Mouse (Mus musculus): Measurements from ENCODE around the gene Nr4a3. TPM values are rescaled to one million over a fixed set of nuclear protein-coding genes. Genes with fewer than 3 reads are reported as not detected.

Nr4a3 gene
- polyA plus RNA-seq, 1 experiment from 2014 or later = 0.26 TPM

- no peak overlapping the region for H3K4me3 ChIP-seq
Measured at GRCm38 (mm10) chr4:48064311-48064710, 19.4 kb downstream of the Nr4a3 start.

DNA sequence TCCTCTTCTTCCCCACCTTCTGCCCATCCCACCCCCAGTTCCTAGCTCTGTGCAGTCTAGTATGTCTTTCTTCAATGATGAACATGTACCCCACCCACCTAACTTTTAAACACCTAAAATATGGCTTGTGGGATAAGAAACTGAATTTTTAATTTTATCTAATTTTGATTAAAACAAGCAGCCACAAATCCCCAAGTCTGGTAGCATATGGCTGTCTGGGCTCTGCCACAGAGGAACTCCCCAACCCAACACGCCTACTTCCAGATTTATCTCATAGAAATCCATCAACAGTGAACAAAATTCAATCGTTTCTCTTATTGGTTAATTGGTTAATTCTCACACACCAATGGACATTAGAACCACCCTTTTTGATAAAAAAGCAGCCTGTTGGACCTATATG is 21.7 kb downstream of the Nr4a3 start:
- no peak for DNase-seq (ENCODE audit: extremely low spot score, low spot score)
- no peaks in the 10 kb centered on the region; the same call in 1 of the 2 replicates for H3K36me3 ChIP-seq (replicated peaks)
- 90% methylated on average over 2 of the region's 2 CpGs for WGBS
- H3K4me3 ChIP-seq = no peak overlapping the region
- no peak overlapping the region for H3K27ac ChIP-seq
- no peaks in the 10 kb centered on the region for H3K27me3 ChIP-seq (ENCODE audit: poor library complexity, severe bottlenecking)
- H3K9me3 ChIP-seq = no peaks in the 10 kb centered on the region
- H3K4me1 ChIP-seq = peaks cover 5% of the 10 kb centered on the region; the same call in 1 of the 2 replicates

More at GRCm38 (mm10) chr4:48064311-48064710, 19.4 kb downstream of the Nr4a3 start:
- H3K4me1 ChIP-seq = peaks cover 5% of the 10 kb centered on the region; the same call in 1 of the 2 replicates
- no peak for DNase-seq (ENCODE audit: extremely low spot score, low spot score)
- 74% methylated on average over 4 of the region's 4 CpGs for WGBS
- no peaks in the 10 kb centered on the region; the same call in 1 of the 2 replicates for H3K36me3 ChIP-seq (replicated peaks)
- no peaks in the 10 kb centered on the region for H3K27me3 ChIP-seq (ENCODE audit: poor library complexity, severe bottlenecking)
- no peaks in the 10 kb centered on the region for H3K9me3 ChIP-seq
- H3K27ac ChIP-seq = no peak overlapping the region

- DNase-seq (ENCODE audit: extremely low spot score, low spot score) = no peak
- peaks cover 5% of the 10 kb centered on the region; the same call in 1 of the 2 replicates for H3K4me1 ChIP-seq
- H3K36me3 ChIP-seq (replicated peaks) = no peaks in the 10 kb centered on the region; the same call in 1 of the 2 replicates
- no peak overlapping the region for H3K27ac ChIP-seq
- H3K9me3 ChIP-seq = no peaks in the 10 kb centered on the region
- H3K27me3 ChIP-seq (ENCODE audit: poor library complexity, severe bottlenecking) = no peaks in the 10 kb centered on the region
- whole genome bisulfite sequencing = 85% methylated on average over 7 of the region's 7 CpGs
- no peak overlapping the region for H3K4me3 ChIP-seq
Measured at GRCm38 (mm10) chr4:48069111-48069510, 24.2 kb downstream of the Nr4a3 start.

DNA sequence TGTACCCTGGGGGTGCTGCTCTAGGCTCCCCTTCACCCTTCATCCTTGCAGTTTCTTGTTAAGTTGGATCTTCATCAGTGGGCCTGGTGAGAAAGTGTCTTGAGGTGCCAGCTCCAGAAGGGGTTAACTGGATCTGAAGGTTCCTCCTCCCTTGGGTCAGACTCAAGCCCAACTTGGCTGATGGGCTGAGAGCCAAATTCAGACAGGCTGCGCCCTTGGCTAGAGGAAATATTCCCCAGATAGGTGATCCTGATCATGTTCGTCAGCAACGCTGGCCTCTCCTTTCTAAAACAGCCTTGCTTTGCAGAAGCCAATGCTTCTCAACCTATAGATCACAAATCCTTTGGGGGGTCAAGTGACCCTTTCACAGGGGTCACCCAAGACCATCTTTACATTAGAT is 27.1 kb downstream of the Nr4a3 start:
- 93% methylated on average over 3 of the region's 3 CpGs for WGBS

DNA sequence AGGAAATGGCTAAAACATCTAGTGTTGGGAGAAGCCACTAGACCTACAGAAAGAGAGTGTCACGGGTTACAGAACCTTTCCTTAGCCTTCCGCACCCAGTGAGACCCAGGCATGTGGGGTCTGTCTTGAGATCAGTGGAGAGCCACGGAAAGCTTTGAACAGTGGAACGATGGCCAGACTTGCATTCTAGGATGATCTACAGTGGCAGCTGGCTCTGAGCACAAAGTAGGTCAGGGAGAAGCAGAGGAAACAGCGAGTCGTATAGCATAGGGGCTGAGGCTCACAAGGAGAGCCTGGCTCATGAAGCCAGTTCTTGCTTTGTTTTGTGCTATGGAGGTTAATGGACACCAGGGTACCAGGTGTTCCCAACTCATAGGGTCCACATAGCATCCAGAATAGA is 28.4 kb downstream of the Nr4a3 start:
- DNase-seq (ENCODE audit: extremely low spot score, low spot score) = no peak
- Histone ChIP-seq H3K27me3 (ENCODE audit: poor library complexity, severe bottlenecking) (no peaks in the 10 kb centered on the region), H3K27ac (no peak overlapping the region), H3K4me3 (no peak overlapping the region), H3K9me3 (no peaks in the 10 kb centered on the region), H3K4me1 (peaks cover 7% of the 10 kb centered on the region), H3K36me3 (replicated peaks) (no peaks in the 10 kb centered on the region)
- 95% methylated on average over 6 of the region's 6 CpGs for WGBS

More for the DNA sequence above, 27.1 kb downstream of the Nr4a3 start:
- Histone ChIP-seq H3K9me3 (no peaks in the 10 kb centered on the region), H3K27ac (no peak overlapping the region), H3K36me3 (replicated peaks) (no peaks in the 10 kb centered on the region; the same call in 1 of the 2 replicates), H3K27me3 (ENCODE audit: poor library complexity, severe bottlenecking) (no peaks in the 10 kb centered on the region), H3K4me3 (no peak overlapping the region), H3K4me1 (no peaks in the 10 kb centered on the region)
- DNase-seq (ENCODE audit: extremely low spot score, low spot score) = no peak

DNA sequence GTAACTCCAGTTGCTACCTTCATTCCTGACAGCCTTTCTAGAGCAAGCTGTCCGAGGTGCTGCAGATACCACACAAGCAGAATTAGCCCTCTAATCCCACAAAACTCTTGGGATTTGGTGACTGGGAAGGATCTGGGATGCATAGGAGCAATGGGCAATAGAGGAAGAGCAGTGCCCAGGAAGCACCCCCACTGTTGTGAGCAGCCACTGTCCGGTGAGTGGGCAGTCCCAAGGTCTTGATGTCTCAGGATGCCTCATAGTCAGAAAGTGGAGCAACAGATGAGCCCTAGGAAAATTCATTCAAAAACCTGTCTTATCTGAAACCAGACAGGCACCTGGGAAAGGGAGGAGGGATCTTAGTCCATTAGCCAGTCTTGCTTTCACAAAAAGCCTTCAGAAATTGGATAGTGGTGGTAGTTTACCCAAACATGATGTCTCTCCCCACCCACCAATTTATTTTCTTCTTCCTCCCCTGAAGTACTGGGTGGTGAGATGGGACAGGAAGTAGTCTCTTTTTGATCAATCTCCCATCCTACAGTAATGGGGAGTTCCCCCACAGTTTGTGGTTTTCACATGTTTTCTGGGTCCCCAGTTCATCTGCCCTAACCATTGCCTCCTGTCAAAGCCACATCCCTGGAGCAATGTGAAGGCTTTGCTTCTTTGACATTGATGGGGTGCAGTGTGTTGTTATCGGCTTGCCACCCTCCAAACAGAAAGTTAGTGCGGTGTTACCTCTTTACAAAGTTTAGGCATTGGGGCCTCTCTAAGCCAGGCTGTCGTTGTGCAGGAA is 29.7 kb downstream of the Nr4a3 start:
- Histone ChIP-seq H3K9me3 (no peaks in the 10 kb centered on the region), H3K36me3 (replicated peaks) (no peaks in the 10 kb centered on the region), H3K27me3 (ENCODE audit: poor library complexity, severe bottlenecking) (no peaks in the 10 kb centered on the region), H3K4me3 (no peak overlapping the region), H3K4me1 (peaks cover 20% of the 10 kb centered on the region), H3K27ac (no peak overlapping the region)
- DNase-seq (ENCODE audit: extremely low spot score, low spot score) = no peak
- WGBS = 89% methylated on average over 5 of the region's 5 CpGs

DNA sequence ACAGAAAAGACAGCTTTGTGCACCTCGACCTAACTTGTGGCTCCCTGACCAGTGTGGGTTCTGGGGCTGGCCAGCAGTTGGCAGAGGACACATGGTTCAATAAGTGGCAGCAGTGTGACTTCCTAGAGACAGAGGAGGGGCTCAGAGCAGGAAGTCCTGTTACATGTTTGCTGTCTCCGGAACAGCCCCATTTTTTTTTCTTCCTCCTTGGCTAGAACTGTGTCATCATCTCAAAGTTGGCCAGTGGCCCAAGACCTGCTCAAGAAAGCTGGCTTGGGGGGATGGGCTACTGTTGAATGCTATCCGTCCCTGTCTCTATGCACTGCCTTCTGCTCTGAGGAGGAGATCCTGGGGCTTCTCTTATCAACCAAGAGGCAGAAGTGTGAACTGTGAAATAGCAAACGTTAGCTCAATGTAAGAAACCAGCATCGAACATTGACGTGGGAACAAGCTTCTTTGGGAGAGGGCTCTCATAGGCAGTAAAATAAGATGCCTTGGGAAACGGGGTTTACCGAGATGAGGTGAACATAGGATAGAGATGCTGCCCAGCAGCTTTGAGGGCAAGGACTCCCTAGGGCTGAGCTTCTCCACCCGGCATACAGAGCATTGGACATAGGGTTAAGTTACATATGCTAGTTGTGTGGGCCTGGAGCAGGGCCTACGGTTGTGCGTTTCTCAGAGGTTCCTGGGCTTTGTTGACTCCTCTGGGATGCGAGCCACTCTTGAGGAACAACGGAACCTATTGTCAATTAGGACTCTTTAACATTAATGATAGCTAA is 31.9 kb downstream of the Nr4a3 start:
- Histone ChIP-seq H3K27me3 (ENCODE audit: poor library complexity, severe bottlenecking) (no peaks in the 10 kb centered on the region), H3K27ac (no peak overlapping the region), H3K9me3 (no peaks in the 10 kb centered on the region), H3K4me3 (no peak overlapping the region), H3K4me1 (peaks cover 25% of the 10 kb centered on the region), H3K36me3 (replicated peaks) (no peaks in the 10 kb centered on the region)
- WGBS = 86% methylated on average over 13 of the region's 13 CpGs
- DNase-seq (ENCODE audit: extremely low spot score, low spot score) = no peak

DNA sequence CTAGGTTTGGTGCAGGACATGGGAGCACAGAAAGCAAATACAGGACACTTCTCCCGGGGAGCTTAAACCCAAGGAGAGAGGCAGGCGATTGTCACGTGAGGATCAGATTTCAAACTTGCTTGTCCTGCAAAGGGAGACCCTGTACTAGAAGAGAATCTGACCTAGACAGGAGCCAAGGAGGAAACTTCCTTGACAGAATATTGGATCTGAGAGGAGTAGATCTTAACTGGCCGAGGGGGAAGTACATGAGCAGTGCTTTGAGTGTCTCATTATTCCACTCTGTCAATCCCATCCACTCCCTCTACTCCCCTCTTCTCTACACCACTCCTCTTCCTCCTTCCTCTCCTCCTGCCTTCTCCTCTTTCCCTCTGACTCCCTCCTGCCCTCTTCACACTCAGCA is 33.3 kb downstream of the Nr4a3 start:
- Histone ChIP-seq H3K4me1 (peaks cover 25% of the 10 kb centered on the region), H3K27ac (no peak overlapping the region), H3K27me3 (ENCODE audit: poor library complexity, severe bottlenecking) (no peaks in the 10 kb centered on the region), H3K36me3 (replicated peaks) (no peaks in the 10 kb centered on the region), H3K9me3 (no peaks in the 10 kb centered on the region), H3K4me3 (no peak overlapping the region)
- no peak for DNase-seq (ENCODE audit: extremely low spot score, low spot score)
- WGBS = 11% methylated on average over 4 of the region's 4 CpGs

- Histone ChIP-seq H3K9me3 (no peaks in the 10 kb centered on the region), H3K27ac (peak overlapping the region; percentile 48), H3K4me3 (no peak overlapping the region), H3K4me1 (peaks cover 25% of the 10 kb centered on the region), H3K27me3 (ENCODE audit: poor library complexity, severe bottlenecking) (no peaks in the 10 kb centered on the region), H3K36me3 (replicated peaks) (no peaks in the 10 kb centered on the region)
- peak; percentile 15 for DNase-seq (ENCODE audit: extremely low spot score, low spot score)
- 58% methylated on average over 8 of the region's 8 CpGs for WGBS
Measured at GRCm38 (mm10) chr4:48079285-48080039, 34.5 kb downstream of the Nr4a3 start.

GRCm38 (mm10) chr4:48083452-48083851 is 38.5 kb downstream of the Nr4a3 start:
- DNase-seq (ENCODE audit: extremely low spot score, low spot score) = no peak
- Histone ChIP-seq H3K4me3 (no peak overlapping the region), H3K9me3 (no peaks in the 10 kb centered on the region), H3K4me1 (peaks cover 17% of the 10 kb centered on the region), H3K36me3 (replicated peaks) (no peaks in the 10 kb centered on the region), H3K27me3 (ENCODE audit: poor library complexity, severe bottlenecking) (no peaks in the 10 kb centered on the region), H3K27ac (no peak overlapping the region)
- 90% methylated on average over 4 of the region's 4 CpGs for WGBS

DNA sequence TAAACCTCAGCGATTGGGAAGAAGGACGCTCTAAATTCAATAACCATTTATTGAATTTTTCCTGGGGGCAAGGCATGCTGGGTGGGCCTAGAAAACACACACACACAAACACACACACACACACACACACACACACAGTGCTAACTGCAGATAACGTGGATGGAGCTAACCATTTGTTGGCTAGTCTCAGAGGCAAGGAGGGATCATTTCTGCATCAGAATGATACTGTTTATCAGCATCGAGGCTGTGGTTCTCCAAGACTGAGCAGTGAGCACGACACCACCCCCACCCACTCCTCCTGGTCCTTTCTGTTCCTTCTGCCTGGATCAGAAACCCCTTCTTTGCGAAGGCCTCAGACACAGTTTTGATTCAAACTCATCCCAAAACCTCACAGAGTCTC is 41.7 kb downstream of the Nr4a3 start:
- 64% methylated on average over 6 of the region's 6 CpGs for WGBS
- H3K36me3 ChIP-seq (replicated peaks) = no peaks in the 10 kb centered on the region
- no peaks in the 10 kb centered on the region for H3K27me3 ChIP-seq (ENCODE audit: poor library complexity, severe bottlenecking)
- no peak overlapping the region for H3K4me3 ChIP-seq
- H3K4me1 ChIP-seq = no peaks in the 10 kb centered on the region
- no peaks in the 10 kb centered on the region for H3K9me3 ChIP-seq
- DNase-seq (ENCODE audit: extremely low spot score, low spot score) = no peak
- H3K27ac ChIP-seq = no peak overlapping the region

- no peak overlapping the region for H3K27ac ChIP-seq
- DNase-seq (ENCODE audit: extremely low spot score, low spot score) = no peak
- no peak overlapping the region for H3K4me3 ChIP-seq
- WGBS = 85% methylated on average over 6 of the region's 6 CpGs
- H3K36me3 ChIP-seq (replicated peaks) = no peaks in the 10 kb centered on the region
- no peaks in the 10 kb centered on the region for H3K27me3 ChIP-seq (ENCODE audit: poor library complexity, severe bottlenecking)
- H3K9me3 ChIP-seq = no peaks in the 10 kb centered on the region
- H3K4me1 ChIP-seq = no peaks in the 10 kb centered on the region
Measured at GRCm38 (mm10) chr4:48087497-48087896, 42.5 kb downstream of the Nr4a3 start.

All from forebrain, embryonic 10.5 days (tissue).